Mouse (Mus musculus) skeletal muscle tissue, adult 2 months (tissue): ENCODE results near the gene Galt.
"Not testable (repeated sequence)": the region's sequence is repeated elsewhere in the genome, so short reads cannot be mapped to it uniquely, and the experiment has no call there.

Source experiments
- DNase-seq: peaks from one replicate; pipeline ENCODE4 v3.0.0-alpha.2; 2012; ENCODE audit warnings: low read depth, low spot score

Galt gene

DNA sequence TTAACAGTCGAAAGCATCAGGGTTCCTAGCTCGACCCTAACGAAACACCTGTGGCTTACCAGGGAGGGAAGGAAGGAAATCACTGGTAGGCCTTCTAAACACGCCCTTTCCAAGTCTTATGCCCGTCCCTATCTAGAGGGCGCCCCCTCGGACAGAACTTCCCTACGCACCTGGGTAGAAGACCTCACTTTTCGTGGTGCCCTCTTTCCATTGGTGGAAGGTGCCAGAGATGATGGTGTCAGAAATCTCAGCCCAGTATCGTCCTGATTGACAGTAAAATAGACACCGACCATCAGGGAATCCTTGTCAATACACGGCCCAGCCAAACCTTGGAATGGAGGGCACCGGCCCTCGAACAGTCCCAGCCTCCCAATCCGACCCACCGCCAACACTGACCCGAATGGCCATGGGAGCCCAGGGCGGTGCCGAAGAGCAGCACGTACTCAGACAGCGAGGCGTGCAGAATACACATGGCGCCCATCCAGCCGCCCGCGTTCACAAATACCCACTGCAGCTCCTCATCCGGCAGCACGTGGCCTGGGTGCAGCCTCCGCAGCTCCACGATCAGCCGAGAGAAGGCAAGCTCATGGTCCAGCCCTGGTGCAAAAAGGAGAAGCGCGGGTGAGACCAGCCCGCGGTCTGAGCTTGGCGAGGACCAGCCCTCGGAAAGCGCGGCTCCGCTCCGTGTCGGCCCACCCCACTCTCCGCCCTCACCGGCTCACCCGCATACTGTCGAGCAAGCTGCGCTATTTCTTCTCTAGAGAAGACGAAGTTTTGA lies 14.5 kb upstream of the Galt start:
- peak; percentile 50 for DNase-seq

DNA sequence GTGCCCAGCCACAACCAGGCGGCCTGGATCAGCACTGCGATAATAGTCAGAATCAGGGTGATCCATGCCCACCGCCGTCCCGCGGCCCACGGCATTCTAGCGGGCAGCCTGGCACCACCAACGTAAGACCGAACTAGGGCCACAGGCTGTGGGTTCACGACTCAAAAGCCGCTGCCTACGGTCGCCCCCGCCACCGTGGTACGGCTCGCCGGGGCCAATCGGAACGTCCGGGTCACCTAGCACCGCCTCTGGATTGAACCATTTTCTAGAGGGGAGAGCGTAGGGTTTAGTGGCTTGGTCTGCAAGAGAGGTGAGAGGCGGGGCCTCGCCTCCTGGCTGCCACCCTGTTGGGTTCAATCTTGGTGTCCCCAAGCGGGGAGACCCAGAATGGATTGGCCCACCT lies 13.9 kb upstream of the Galt start:
- DNase-seq: peak; percentile 86

- no peak for DNase-seq
Measured at GRCm38 (mm10) chr4:41744131-41744530, 10.9 kb upstream of the Galt start.

DNA sequence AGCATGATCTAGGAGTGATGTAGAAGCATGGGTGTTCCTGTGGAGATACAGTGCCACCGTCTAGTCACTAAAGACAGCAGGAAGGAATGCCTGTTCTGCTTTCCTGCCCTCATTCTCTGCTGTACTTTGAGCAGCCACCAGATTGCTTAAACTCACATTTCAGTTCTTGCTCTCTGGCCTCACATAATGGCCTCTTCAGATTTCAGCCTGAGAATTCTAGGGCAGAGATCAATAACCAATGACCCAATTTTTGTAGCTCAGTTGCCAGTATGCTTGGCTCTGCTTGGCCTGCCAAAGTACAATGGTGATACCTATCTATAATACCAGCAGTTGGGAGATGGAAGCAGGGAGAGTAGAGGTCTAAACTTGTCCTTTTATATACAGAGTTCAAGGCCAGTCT lies 10.0 kb upstream of the Galt start:
- DNase-seq: no peak

GRCm38 (mm10) chr4:41755338-41756305 lies 594 bp downstream of the Galt start, which contains the start of gene Sigmar1:
TSS of gene Sigmar1 (minus strand) at chr4:41756157.
- DNase-seq: peak; percentile 78

GRCm38 (mm10) chr4:41756440-41756839 lies 1.4 kb downstream of the Galt start:
- no peak for DNase-seq

DNA sequence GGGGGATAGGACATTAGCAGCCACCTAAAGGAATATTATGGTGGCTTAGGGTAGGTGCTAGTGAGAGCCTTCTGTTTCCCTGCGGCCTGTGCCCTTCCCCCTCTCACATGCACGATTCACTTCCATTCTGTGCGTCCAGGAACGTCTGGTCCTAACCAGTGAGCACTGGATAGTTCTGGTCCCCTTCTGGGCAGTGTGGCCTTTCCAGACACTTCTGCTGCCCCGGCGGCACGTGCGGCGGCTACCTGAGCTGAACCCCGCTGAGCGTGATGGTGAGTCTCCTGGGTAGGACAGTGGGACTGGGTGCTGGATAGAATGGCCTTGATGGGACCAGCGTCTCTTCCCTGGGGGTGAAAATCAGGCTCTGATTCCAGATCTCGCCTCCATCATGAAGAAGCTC lies 2.3 kb downstream of the Galt start:
- no peak for DNase-seq

DNA sequence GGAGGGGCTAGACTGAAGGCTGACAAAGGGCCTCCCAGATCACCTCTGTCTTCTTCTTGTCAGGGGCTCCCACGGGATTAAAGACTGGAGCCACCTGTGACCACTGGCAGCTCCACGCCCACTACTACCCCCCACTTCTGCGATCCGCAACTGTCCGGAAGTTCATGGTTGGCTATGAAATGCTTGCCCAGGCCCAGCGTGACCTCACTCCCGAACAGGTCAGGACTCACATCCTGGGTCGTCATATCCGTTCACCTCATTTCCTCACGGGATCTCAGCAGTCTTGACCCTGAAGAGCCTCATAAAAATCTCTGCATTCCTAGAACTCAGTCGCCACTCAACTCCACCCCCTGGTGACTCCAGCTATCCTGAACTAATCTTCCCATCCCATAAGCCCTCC lies 3.0 kb downstream of the Galt start:
- no peak for DNase-seq

- no peak for DNase-seq
Measured at GRCm38 (mm10) chr4:41758701-41759100, 3.7 kb downstream of the Galt start.

DNA sequence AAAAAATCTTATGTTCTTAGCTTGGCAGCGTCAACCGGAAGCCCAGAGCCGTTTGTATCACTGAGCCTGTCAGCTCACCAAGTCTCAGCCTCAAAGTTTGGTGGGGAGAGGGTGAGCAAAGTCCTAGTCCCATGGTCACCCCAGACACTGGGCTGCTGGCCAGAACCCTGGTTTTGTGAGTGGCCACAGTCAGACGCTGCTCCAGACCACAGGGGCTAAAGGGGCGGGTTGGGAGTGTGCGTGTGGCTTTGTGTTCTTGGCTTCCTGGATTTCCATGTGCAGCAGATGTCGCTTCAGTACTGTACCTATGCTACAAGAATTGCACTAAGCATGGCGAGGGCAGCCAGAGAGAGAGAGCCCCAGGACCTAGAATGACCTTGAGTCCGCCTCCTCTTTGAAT lies 4.2 kb downstream of the Galt start:
- DNase-seq: no peak

- no peak for DNase-seq
Measured at GRCm38 (mm10) chr4:41759656-41760287, 4.7 kb downstream of the Galt start.

DNA sequence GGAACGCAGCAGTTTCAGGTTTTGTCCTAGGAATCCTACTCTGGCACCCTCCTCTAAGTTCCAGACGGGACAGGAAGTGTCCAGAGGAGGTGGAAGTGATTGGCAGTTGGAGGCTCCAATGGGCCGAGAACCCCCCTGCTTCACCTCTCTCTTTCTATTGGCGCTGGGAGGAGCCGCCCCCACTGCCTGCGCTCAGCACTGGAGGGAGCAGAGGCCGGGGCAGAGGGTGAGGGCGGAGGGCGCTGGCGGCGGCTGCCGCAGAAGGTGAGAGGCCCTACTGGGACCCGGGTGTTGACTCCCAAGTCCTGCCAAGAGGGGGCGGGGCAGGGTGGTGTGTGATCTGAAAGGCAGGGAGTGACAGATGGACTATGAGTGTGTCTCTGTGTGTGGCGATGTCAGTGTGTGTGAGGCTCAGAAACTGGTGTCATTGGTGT lies 5.3 kb downstream of the Galt start:
- peak; percentile 96 for DNase-seq

DNA sequence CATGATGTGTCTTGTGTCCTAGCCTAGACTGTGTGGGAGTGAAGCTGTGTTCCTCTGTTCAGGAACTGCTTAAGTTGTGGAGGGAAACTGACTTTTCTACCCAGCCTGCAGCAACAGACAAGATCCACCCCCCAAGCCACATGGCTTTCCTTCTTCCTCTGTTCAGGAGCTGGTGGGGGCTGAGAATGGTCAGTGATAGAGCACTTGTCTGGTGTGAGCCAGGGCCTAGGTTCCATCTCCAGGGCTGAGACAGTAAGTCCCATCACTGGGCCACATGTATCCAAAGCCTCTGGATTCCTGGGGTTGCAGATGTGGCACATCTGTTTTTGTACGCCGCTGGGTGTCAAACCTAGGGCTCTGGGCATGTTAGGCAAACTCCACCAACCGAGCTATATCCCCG lies 5.9 kb downstream of the Galt start:
- no peak for DNase-seq

DNA sequence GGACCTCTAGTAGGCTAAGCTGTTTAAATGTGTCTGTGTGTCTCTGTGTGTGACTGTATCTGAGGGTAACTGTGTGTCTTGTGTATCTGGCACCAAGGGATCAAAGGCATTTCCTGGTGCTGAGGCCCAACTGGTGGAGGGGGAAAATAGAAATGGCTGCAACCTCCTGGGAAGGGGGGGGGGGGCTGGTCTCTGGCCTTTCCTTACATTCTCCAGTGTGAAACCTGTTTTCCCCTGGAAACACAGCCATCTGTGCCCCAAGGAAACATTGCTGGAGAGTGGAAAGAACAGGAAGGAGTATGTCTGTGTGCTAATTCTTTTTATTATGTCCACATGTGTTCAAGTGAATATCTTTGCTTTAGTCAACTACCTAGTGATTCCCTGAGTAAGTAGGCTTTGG lies 6.7 kb downstream of the Galt start:
- no peak for DNase-seq

DNA sequence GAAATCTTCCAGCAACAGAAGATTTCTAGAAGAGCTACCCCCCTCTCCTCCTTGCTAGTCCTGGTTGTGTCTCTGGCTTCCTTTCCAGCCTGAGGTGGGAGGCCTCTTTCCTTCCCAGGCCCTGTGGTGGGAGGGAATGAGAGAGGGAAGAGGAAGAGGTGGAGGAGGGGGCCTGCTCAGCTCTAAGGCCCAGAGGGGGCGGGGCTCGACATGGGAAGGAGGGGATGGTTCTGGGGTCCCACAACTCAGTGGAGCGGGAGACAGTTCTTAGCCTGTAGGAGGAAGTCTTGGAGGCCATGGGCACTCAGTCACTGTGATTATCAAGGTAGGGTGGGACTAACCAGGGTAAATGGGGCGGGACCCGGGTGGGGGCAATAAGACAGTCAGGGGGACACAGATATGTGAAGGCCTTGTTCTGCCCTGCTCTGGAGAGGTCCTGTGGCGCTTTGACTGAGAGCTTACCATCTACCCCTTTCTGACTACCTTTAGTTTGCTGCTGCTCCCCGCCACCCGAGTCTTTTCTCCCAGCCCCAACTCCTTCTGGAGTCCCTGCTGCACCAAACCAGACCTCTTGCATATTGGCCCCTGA lies 7.2 kb downstream of the Galt start:
- DNase-seq: no peak

DNA sequence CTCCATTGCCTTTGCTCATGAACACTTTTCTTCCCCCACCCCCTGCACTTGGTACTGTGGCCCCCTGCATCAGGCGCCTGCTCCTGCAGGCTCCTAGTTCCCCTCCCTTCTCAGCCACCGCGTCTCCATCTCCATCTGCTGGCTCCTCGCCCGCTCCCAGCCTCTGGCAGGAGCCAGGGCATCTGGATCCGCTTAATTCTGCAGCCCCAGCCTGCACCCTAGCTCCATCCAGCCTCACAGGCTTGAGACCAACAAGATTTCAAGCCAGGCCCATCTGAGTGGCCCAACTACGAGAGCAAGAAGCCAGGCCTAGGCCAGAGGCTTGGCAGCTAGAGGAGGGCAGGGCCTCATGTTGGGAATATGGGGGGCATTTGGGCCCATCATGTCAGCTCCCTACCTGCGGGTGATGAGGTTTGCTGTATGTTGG lies 7.7 kb downstream of the Galt start:
- DNase-seq: peak; percentile 83

DNA sequence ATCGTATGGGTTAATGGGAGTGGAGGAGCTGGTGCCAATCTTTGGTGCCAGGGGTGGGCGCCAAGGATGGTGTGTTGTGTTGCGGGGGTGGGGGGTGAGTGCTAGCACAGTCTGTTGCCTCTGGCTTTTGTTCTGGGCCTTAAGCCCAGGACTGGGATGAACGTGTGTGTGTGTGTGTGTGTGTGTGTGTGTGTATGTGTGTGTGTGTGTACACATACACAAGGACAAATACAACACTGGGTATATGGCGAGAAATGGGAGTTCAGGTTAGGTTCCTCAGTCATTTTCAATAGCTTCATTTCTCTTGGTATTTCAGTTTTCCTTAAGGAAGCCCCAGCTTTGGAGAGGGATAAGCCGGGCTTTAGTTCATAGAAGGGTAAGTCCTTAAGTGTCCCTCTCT lies 8.1 kb downstream of the Galt start:
- DNase-seq: not testable (repeated sequence)

- not testable (repeated sequence) for DNase-seq
Measured at GRCm38 (mm10) chr4:41767301-41767700, 12.3 kb downstream of the Galt start.

GRCm38 (mm10) chr4:41772946-41773345 lies 17.9 kb downstream of the Galt start:
- DNase-seq: not testable (repeated sequence)

GRCm38 (mm10) chr4:41773502-41773901 lies 18.5 kb downstream of the Galt start:
- peak; percentile 62 for DNase-seq

DNA sequence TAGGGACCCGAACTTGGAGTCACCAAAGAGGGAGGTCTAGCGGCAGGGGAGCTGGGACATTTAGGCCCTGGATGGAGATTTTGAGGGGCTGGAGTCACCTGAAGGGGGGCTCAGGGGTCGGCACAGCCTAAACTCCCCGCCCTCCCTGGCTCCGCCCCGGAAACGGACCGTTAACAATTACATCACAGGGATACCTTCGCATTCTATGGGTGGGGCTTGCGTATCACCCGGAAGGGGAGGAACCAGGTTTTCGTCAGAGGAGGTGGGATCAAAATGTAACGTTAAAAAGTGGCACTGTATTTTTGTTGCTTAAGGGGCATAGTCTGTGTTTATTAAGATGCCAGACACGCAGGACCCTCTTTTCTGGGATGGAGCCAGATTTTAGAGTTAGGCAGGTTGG lies 19.0 kb downstream of the Galt start, which contains the start of gene Ccl27a:
Gene Ccl27a (minus strand): TSS at position 246 of the 400 bp plus-strand sequence.
- DNase-seq: peak; percentile 62
